Mouse (Mus musculus) ovary, postnatal 14 days (tissue): ENCODE measurements at regions not wholly inside any gene's neighbourhood (a gene's known extent, or its start where the extent isn't known, plus 50 kb on each side); places are given as distances from the start of the nearest gene placed in this dataset.

Experiments used
- DNase-seq: peaks from one replicate; pipeline ENCODE4 v3.0.0; 2022; ENCODE audit warnings: low spot score

DNA sequence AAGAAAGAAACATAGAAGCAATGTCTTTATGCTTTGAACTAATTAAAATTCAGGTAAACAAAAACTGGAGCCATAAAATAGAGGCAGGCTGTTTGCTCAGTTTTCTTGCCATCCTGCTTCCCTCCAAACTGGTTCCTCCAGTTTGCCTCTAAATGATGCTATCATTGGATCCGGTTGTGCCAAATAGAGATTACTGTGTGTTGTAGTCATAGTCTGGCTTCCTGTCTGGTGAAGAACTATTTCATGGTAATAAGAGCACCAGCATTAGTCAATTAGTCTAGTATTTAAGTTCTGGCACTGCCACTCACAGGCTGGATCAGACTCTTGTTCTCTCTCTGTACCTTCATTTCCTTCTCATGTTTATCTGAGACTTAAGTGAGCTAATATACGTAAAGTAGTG is 141.9 kb upstream of the Rasa1 start:
- DNase-seq: no peak

DNA sequence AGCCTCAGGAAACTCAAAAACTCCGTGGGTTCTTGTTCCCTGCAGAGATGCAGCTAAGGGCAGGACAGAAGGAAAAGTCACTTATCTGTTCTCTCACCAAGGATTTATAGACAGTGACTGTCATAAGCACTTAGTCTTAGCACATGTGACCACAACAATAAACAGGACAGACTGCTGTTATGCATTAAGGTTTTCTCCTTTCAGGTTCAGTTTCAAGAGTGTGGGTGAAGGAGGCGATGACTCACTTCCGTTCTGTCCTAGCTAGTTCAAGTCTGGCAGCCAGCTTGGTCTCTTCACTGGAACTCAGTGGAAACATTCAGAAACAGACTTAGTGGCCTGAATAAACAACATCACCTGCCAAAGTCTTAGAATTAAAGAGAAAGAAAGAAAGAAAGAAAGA is 141.1 kb upstream of the Rasa1 start:
- no peak for DNase-seq

DNA sequence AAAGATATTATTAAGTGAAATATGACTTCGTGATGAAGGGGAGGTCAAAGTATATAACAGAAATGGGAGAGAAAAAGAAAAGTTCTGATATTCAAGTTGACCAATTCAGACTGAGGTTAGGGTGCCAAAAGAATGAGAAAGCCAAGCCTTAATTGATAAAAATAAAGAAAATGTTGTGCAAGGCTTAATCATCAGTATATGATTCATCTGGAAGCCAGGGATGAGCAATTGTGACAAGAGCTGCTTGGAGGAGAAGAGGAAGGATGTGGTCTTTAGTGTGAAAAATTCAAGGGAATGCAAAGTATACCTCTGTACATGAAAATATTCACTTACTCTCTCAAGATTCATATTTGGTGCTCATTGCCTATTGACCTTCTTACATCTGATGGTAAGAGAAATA is 129.7 kb upstream of the Rasa1 start:
- no peak for DNase-seq

DNA sequence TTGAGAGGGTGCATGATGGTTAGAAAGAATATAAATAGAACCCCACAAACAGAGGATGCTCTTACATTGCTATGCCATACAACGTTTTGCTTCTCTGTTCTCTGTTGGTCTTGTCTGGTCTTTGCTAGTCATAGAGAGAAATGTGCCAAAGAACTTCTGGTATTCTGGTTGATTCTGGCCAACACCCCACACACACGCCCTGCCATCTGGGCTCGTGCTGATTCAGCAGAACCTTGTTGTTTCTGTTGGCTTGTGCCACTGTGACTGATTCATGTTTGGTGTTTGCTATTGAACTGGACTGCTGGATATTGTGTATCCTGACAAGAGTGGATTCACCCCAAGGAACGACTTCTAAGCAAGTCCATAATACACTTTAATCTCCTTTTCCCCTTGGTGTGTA is 126.0 kb upstream of the Rasa1 start:
- DNase-seq: no peak

DNA sequence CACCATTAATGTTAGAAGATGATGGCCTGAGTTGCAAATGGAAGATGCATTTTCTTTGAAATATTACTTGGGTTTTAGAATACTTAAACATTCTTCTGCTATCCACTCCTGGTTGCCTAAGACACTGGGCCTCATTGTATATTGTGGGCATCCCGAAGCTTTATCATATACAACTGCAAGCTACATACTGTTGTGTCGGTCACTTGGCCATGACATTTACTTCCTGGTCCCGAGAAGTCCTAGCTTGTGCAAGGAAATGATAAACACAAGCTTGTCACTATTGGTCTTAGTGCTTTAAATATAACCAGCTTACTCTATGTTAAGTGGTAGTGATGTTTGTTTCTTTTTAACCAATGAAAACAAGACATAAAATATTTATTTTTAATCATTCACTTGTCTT is 122.4 kb upstream of the Rasa1 start:
- no peak for DNase-seq

DNA sequence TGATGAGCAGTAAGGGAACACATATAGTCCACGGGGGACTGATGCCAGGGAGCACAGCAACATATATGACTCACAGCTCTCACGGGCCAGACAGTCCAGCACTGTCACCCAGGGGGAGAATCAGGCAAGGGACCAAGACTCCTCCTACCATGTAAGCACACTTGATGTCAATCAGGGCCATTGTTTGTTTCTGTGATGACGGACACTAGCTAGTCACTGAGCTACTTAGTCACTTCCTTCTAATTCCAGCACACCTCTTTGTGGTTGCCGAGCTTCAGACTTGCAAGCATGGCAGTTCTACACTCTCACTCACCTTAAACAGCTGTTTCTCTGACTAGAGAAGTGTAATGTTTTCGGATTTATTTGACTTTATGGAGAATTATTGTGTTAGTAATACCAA is 109.9 kb upstream of the Rasa1 start:
- no peak for DNase-seq

DNA sequence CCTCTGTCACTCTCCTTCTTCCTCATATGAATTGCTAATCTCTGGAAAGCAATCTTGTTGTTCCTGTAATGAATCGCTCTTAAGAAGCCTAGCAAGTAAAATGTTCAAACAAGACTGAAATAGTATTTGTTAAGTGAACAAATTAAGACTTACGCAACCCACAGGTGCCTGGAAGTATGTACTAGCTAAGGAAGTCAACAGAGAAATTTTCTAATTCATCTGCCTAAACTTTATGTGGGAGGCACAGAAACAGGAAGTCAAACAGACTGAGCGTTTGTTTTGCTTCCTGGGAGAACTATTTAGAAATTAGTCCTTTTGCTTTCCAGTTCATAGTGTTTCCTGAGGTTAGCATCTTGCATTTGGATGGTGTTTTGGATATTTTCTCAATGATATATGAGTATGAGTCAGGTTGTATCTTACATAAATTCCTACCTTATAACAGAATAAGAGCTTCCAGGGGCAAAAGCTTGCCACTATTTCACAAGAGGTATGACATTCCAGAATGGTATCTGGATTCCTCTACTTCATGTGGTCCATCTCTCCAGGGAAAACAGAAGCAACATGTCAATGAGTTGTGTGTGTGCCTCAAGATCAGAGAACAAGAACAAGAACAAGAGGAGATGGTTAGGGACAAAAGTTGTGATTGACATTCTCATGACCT is 87.5 kb upstream of the Rasa1 start:
- no peak for DNase-seq

DNA sequence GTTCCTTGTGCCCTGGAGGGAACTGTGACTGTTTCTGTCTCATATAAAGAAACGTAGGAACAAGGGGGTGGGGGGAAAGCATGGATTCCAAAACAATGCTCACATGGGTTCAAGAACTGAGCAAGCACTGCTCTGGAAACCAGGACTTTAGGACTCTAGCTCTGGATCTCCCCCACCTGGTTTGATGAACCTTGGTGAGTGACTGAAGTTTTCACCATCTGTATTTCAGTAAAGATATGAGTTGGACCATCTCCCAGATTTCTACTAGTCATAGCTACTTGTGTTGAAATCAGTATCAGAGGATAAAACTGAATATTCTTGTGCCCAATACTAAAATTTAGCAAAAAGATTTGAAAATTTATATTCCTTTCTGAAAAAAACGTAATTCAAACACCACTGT is 70.7 kb upstream of the Rasa1 start:
- DNase-seq: no peak

DNA sequence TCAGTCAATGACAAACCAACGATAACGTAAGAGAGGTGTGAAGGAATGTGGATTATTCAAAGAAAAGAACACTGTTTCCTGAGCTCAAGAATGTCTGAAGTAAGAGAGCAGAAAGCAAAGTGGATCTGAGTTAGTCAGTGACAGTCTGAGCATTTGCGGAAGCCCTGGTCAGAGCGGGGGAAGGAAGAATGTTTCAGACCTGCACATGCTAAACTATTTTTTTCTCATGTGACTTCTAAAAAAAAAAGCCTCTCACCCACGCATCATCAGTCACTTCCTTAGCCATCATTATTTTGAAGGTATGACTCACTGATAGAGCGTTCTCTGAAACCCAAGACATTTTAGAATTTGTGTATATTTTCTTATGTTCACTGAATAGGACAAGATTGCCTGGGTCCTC is 70.2 kb upstream of the Rasa1 start:
- no peak for DNase-seq

DNA sequence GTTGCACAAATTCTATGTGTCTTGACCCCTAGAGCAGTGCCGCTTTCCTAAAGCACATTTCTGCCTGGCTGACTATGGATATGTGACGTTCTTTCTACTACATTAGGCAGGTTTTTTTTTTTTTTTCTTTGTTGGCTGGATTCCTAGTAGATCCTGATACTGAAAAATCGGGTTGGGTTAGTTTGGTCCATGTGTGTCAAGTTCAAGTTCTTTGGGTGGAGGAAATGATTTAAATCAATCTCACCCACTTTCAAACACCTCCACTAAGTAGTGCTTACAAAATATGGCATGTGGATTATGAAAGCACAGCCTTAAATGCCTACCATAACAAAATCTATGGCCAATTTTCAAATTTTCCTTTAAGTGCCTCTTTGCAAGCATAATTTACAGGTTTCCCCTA is 63.1 kb upstream of the Rasa1 start:
- DNase-seq: no peak
